Mouse (Mus musculus) common myeloid progenitor, adult 5-6 weeks (primary cell): Measurements from ENCODE around the gene Olfr453. TPM values are rescaled to one million over a fixed set of nuclear protein-coding genes. Genes with fewer than 3 reads are reported as not detected.
A peak's percentile ranks its signal among the peaks of the same experiment; 100 is the strongest.

Experiments used
- ATAC-seq: replicated peaks from 2 replicates; pipeline ENCODE4 v1.8.0; 2016; ENCODE audit warnings: low read depth, mild to moderate bottlenecking, moderate TSS enrichment, inconsistent platforms; ENCODE audit not compliant: poor library complexity, severe bottlenecking
- total RNA-seq: library from RNA; stranded (forward); fragments of 200-1000, 187-1606 nt; gene quantifications from 2 replicates; pipeline ENCODE4 v1.2.3, GENCODE M21; 2017

The Olfr453 gene
- not detected in 2 replicates for total RNA-seq

GRCm38 (mm10) chr6:42739071-42739470 is at the start of gene Olfr453:
Gene Olfr453, plus strand, starts transcription at chr6:42739371.
- ATAC-seq = no peak

GRCm38 (mm10) chr6:42689761-42690160 is 49.4 kb upstream of the Olfr453 start:
- no peak for ATAC-seq

GRCm38 (mm10) chr6:42692154-42692516 is 47.0 kb upstream of the Olfr453 start:
- peak; percentile 72 for ATAC-seq

- peak; percentile 95 for ATAC-seq
Observed at GRCm38 (mm10) chr6:42692517-42693190, 46.5 kb upstream of the Olfr453 start.

- ATAC-seq = no peak
Observed at GRCm38 (mm10) chr6:42709291-42710211, 29.6 kb upstream of the Olfr453 start, which contains the start of gene Tcaf1. Gene Tcaf1, minus strand, starts transcription at chr6:42710088.

- ATAC-seq = no peak
Observed at GRCm38 (mm10) chr6:42714668-42715067, 24.5 kb upstream of the Olfr453 start.

GRCm38 (mm10) chr6:42717973-42718372 is 21.2 kb upstream of the Olfr453 start:
- ATAC-seq = no peak

- no peak for ATAC-seq
Observed at GRCm38 (mm10) chr6:42742303-42742702, 3.1 kb downstream of the Olfr453 start.

GRCm38 (mm10) chr6:42747846-42748245 is 8.7 kb downstream of the Olfr453 start:
- no peak for ATAC-seq

- ATAC-seq = no peak
Observed at GRCm38 (mm10) chr6:42756104-42756503, 16.9 kb downstream of the Olfr453 start, which contains the start of gene Olfr38. Gene Olfr38, plus strand, starts transcription at chr6:42756404.

- no peak for ATAC-seq
Observed at GRCm38 (mm10) chr6:42777066-42777465, 37.9 kb downstream of the Olfr453 start.

GRCm38 (mm10) chr6:42784793-42785192 is 45.6 kb downstream of the Olfr453 start, which contains the start of gene Olfr452:
Gene Olfr452, plus strand, starts transcription at chr6:42785093.
- no peak for ATAC-seq

- no peak for ATAC-seq
Observed at GRCm38 (mm10) chr6:42790247-42790948, 51.2 kb downstream of the Olfr453 start.

GRCm38 (mm10) chr6:42790949-42791556 is 51.9 kb downstream of the Olfr453 start:
- ATAC-seq = no peak

- no peak for ATAC-seq
Observed at GRCm38 (mm10) chr6:42794982-42795381, 55.8 kb downstream of the Olfr453 start.

Other genes with a start within 250 kb of the Olfr453 start
- gene Olfr455, start 191.8 kb upstream of the Olfr453 start, total RNA-seq = not detected in 2 replicates
- gene Tcaf3, start 141.7 kb upstream of the Olfr453 start, total RNA-seq = not detected in 2 replicates
- gene Tcaf2, start 94.1 kb upstream of the Olfr453 start, total RNA-seq = under 0.01 TPM in 1 of 2 replicates, not detected in the other
- gene Tcaf1, start 29.3 kb upstream of the Olfr453 start, total RNA-seq = 0.97 and 4.2 TPM in 2 replicates
- not detected in 2 replicates for gene Olfr38, start 17.0 kb downstream of the Olfr453 start, total RNA-seq
- not detected in 2 replicates for gene Olfr452, start 45.7 kb downstream of the Olfr453 start, total RNA-seq
- not detected in 2 replicates for gene Olfr450, start 72.6 kb downstream of the Olfr453 start, total RNA-seq
- gene Olfr449, start 95.0 kb downstream of the Olfr453 start, total RNA-seq = not detected in 2 replicates
- gene Olfr448, start 151.1 kb downstream of the Olfr453 start, total RNA-seq = not detected in 2 replicates
- gene Olfr447, start 169.5 kb downstream of the Olfr453 start, total RNA-seq = not detected in 2 replicates
- not detected in 2 replicates for gene Olfr446, start 182.0 kb downstream of the Olfr453 start, total RNA-seq
- gene Olfr444, start 209.7 kb downstream of the Olfr453 start, total RNA-seq = not detected in 2 replicates